Mouse (Mus musculus): ENCODE measurements around the gene Efna3.
A peak's percentile ranks its signal among the peaks of the same experiment; 100 is the strongest.

Efna3 gene

GRCm38 (mm10) chr3:89282291-89282643 is 40.5 kb downstream of the Efna3 start:
- DNase-seq, result no peak

- peak; percentile 86 for DNase-seq
Measured at GRCm38 (mm10) chr3:89281579-89282290, 41.0 kb downstream of the Efna3 start.

- DNase-seq, result no peak
Measured at GRCm38 (mm10) chr3:89280606-89281511, 41.9 kb downstream of the Efna3 start, which contains the start of gene Efna1. Gene Efna1 (minus strand): TSS chr3:89281142.

- DNase-seq, result peak; percentile 48
Measured at GRCm38 (mm10) chr3:89280050-89280605, 42.6 kb downstream of the Efna3 start.

- peak; percentile 85 for DNase-seq
Measured at GRCm38 (mm10) chr3:89279153-89279890, 43.4 kb downstream of the Efna3 start.

- DNase-seq, result no peak
Measured at GRCm38 (mm10) chr3:89278643-89279042, 44.1 kb downstream of the Efna3 start.

- no peak for DNase-seq
Measured at GRCm38 (mm10) chr3:89278107-89278506, 44.7 kb downstream of the Efna3 start.

- DNase-seq, result peak; percentile 47
Measured at GRCm38 (mm10) chr3:89277281-89278021, 45.3 kb downstream of the Efna3 start.

GRCm38 (mm10) chr3:89276061-89276460 is 46.7 kb downstream of the Efna3 start:
- DNase-seq, result no peak

GRCm38 (mm10) chr3:89271760-89272159 is 51.0 kb downstream of the Efna3 start:
- DNase-seq, result no peak

- peak; percentile 82 for DNase-seq
Measured at GRCm38 (mm10) chr3:89270891-89271290, 51.9 kb downstream of the Efna3 start.

- DNase-seq, result peak; percentile 89
Measured at GRCm38 (mm10) chr3:89270051-89270755, 52.6 kb downstream of the Efna3 start, which contains the start of gene Slc50a1. Gene Slc50a1 (minus strand): TSS chr3:89270570.

- no peak for DNase-seq
Measured at GRCm38 (mm10) chr3:89268916-89269315, 53.8 kb downstream of the Efna3 start.

GRCm38 (mm10) chr3:89266439-89266893 is 56.3 kb downstream of the Efna3 start:
- DNase-seq, result peak; percentile 90

All from right cerebral cortex, adult 18-20 months (tissue).